Mouse (Mus musculus) myocyte (in vitro differentiated cells): ENCODE measurements at regions not wholly inside any gene's neighbourhood (a gene's known extent, or its start where the extent isn't known, plus 50 kb on each side); places are given as distances from the start of the nearest gene placed in this dataset.

Experiments used
- POLR2A ChIP-seq: IDR thresholded peaks from one replicate; pipeline ENCODE4 v1.6.1; 2011; ENCODE audit warnings: low read depth, mild to moderate bottlenecking, control low read depth, moderate library complexity; ENCODE audit not compliant: insufficient read length
- POLR2AphosphoS2 ChIP-seq: IDR thresholded peaks from one replicate; pipeline ENCODE4 v1.6.1; 2011; ENCODE audit warnings: low read depth, control low read depth; ENCODE audit not compliant: insufficient read length
- TCF12 ChIP-seq: IDR thresholded peaks from one replicate; pipeline ENCODE4 v1.6.1; 2011; ENCODE audit warnings: mild to moderate bottlenecking, control low read depth; ENCODE audit not compliant: poor library complexity, insufficient read depth, severe bottlenecking

DNA sequence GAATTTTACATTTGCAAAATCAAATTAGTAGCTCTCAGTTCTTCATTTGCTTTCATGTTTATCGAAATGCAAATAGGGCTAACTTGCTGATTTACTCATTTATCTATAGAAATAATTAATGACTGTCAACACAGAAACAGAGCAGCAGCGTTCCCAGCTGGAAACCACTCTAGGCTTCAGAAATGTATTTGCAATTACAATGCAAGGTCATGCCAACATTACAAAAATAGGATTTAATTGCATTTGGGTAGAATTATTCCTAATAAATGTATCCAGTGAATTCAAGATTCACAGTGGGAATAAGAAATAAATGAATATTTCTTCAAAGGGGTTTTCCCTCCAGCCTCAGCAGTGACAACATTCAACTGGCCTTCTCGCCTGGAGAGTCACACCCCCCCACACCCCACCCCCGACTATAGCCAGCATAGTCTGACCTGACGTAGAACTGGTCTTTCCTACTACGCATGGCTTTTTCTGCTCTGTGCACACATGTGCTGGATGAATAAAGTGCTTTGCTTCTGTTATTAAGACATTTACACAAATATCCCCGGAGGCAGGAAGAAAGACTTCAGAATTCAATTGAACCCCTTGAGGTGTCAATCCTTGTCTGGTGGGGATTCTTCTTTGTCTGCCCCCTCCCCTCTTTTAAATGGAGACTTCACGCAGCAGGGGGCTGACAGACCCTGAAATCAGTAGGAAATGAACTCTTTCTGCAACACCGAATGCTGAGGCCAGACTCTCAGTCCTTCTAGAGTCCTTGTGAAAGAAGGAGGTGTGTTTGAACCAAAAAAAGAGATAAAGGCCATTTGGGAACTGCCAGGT, 1222.6 kb downstream of the A830018L16Rik start:
- no peak for TF ChIP-seq POLR2A
- no peak for TF ChIP-seq POLR2AphosphoS2
- TF ChIP-seq TCF12: no peak
